Mouse (Mus musculus) gastrocnemius, postnatal 4 days (tissue): ENCODE measurements around the gene Ckm. TPM values are rescaled to one million over a fixed set of nuclear protein-coding genes. Genes with fewer than 3 reads are reported as not detected.
A peak's percentile ranks its signal among the peaks of the same experiment; 100 is the strongest.

Source experiments
- DNase-seq, 2 experiments: peaks; one replicate each; pipeline ENCODE4 v3.0.0; 2021 to 2022; ENCODE audit warnings: low spot score in 2 of 2, mixed read lengths in 2 of 2
- long read RNA-seq, 2 experiments: library from polyadenylated mRNA; stranded (forward); transcript quantifications; one replicate each; pipeline ENCODE4 v2.0.0; 2021
- total RNA-seq, 2 experiments: library from RNA; stranded (reverse); gene quantifications; 2 replicates each; pipeline ENCODE4 v1.2.3; 2021

Ckm gene
- over 10,000 TPM; 12,501 to 12,915 TPM for total RNA-seq
- long read RNA-seq, experiment 1, transcript Ckm-201 (7 exons, 1,235 nt): minor isoform, 5 of 28,379 reads
- long read RNA-seq, experiment 1, transcript Ckm-203 (8 exons, 2,742 nt): major isoform, 27,250 of 28,379 reads
- long read RNA-seq, experiment 1, partial matches to known transcripts: 928 of 28,379 reads
- long read RNA-seq, experiment 1, other reads (novel, unspliced or antisense): 196 of 28,379 reads
- long read RNA-seq, experiment 2, transcript Ckm-203 (8 exons, 2,742 nt): major isoform, 24,908 of 25,953 reads
- long read RNA-seq, experiment 2, partial matches to known transcripts: 860 of 25,953 reads
- long read RNA-seq, experiment 2, other reads (novel, unspliced or antisense): 182 of 25,953 reads

- DNase-seq: no peak
Measured at GRCm38 (mm10) chr7:19404476-19404875, at the start of gene Ckm. TSS of gene Ckm (plus strand) at chr7:19404776.

GRCm38 (mm10) chr7:19354991-19355390, 49.6 kb upstream of the Ckm start:
- DNase-seq: no peak

GRCm38 (mm10) chr7:19356311-19356710, 48.3 kb upstream of the Ckm start:
- no peak for DNase-seq

GRCm38 (mm10) chr7:19357381-19358375, 46.9 kb upstream of the Ckm start:
- no peak for DNase-seq

GRCm38 (mm10) chr7:19358634-19359033, 45.9 kb upstream of the Ckm start:
- DNase-seq: no peak

- DNase-seq: peak; percentile 73 to 89
Measured at GRCm38 (mm10) chr7:19359299-19359891, 45.2 kb upstream of the Ckm start, which contains the start of the genes Cd3eap and Ppp1r13l. TSS of gene Cd3eap (minus strand) at chr7:19359483. TSS of gene Ppp1r13l (plus strand) at chr7:19359749.

- peak in 1 of 2 experiments; percentile 77 for DNase-seq
Measured at GRCm38 (mm10) chr7:19359892-19360641, 44.5 kb upstream of the Ckm start.

- DNase-seq: peak; percentile 66 to 82
Measured at GRCm38 (mm10) chr7:19360944-19361343, 43.6 kb upstream of the Ckm start.

GRCm38 (mm10) chr7:19361720-19362119, 42.9 kb upstream of the Ckm start:
- DNase-seq: peak; percentile 53 to 65

- DNase-seq: no peak
Measured at GRCm38 (mm10) chr7:19362276-19362675, 42.3 kb upstream of the Ckm start.

- peak; percentile 57 to 66 for DNase-seq
Measured at GRCm38 (mm10) chr7:19363881-19364280, 40.7 kb upstream of the Ckm start.

- DNase-seq: no peak
Measured at GRCm38 (mm10) chr7:19365376-19365775, 39.2 kb upstream of the Ckm start.

GRCm38 (mm10) chr7:19368380-19368779, 36.2 kb upstream of the Ckm start:
- DNase-seq: no peak

- DNase-seq: peak in 1 of 2 experiments; percentile 58
Measured at GRCm38 (mm10) chr7:19369823-19370425, 34.7 kb upstream of the Ckm start.

GRCm38 (mm10) chr7:19373367-19373766, 31.2 kb upstream of the Ckm start:
- DNase-seq: no peak

- DNase-seq: no peak
Measured at GRCm38 (mm10) chr7:19375368-19375767, 29.2 kb upstream of the Ckm start.

GRCm38 (mm10) chr7:19376019-19376418, 28.6 kb upstream of the Ckm start:
- DNase-seq: no peak

GRCm38 (mm10) chr7:19378049-19378448, 26.5 kb upstream of the Ckm start:
- no peak for DNase-seq

- DNase-seq: peak; percentile 97 to 99
Measured at GRCm38 (mm10) chr7:19381377-19382165, 23.0 kb upstream of the Ckm start, which contains the start of gene Ercc2. TSS of gene Ercc2 (plus strand) at chr7:19382010.
